Mouse (Mus musculus) embryo, embryonic 10 days (tissue): ENCODE data around the gene Setd4.

Experiments used
- DNase-seq: peaks from one replicate; pipeline ENCODE4 v3.0.0-alpha.2; 2015; ENCODE audit warnings: low spot score

The Setd4 gene

GRCm38 (mm10) chr16:93591450-93592430 lies 12.1 kb downstream of the Setd4 start:
- no peak for DNase-seq

GRCm38 (mm10) chr16:93590915-93591314 lies 12.9 kb downstream of the Setd4 start:
- DNase-seq: no peak

- no peak for DNase-seq
Measured at GRCm38 (mm10) chr16:93588281-93588680, 15.6 kb downstream of the Setd4 start.

GRCm38 (mm10) chr16:93586382-93586781 lies 17.5 kb downstream of the Setd4 start:
- DNase-seq: no peak

GRCm38 (mm10) chr16:93585703-93586205 lies 18.1 kb downstream of the Setd4 start:
- DNase-seq: no peak

- no peak for DNase-seq
Measured at GRCm38 (mm10) chr16:93584976-93585702, 18.7 kb downstream of the Setd4 start.

- DNase-seq: no peak
Measured at GRCm38 (mm10) chr16:93581125-93581524, 22.7 kb downstream of the Setd4 start.

GRCm38 (mm10) chr16:93578346-93579005 lies 25.4 kb downstream of the Setd4 start:
- DNase-seq: no peak

- peak; percentile 91 for DNase-seq
Measured at GRCm38 (mm10) chr16:93576412-93577082, 27.3 kb downstream of the Setd4 start.

GRCm38 (mm10) chr16:93575574-93575973 lies 28.3 kb downstream of the Setd4 start:
- DNase-seq: no peak

GRCm38 (mm10) chr16:93574521-93575191 lies 29.2 kb downstream of the Setd4 start:
- DNase-seq: peak; percentile 23

- DNase-seq: no peak
Measured at GRCm38 (mm10) chr16:93573434-93573833, 30.4 kb downstream of the Setd4 start.

- DNase-seq: no peak
Measured at GRCm38 (mm10) chr16:93572383-93572782, 31.5 kb downstream of the Setd4 start.

GRCm38 (mm10) chr16:93558499-93558898 lies 45.4 kb downstream of the Setd4 start:
- DNase-seq: peak; percentile 49

- no peak for DNase-seq
Measured at GRCm38 (mm10) chr16:93557646-93558045, 46.2 kb downstream of the Setd4 start.

- DNase-seq: no peak
Measured at GRCm38 (mm10) chr16:93552686-93553513, 51.0 kb downstream of the Setd4 start.

- peak; percentile 12 for DNase-seq
Measured at GRCm38 (mm10) chr16:93549287-93549686, 54.6 kb downstream of the Setd4 start.

GRCm38 (mm10) chr16:93548045-93548444 lies 55.8 kb downstream of the Setd4 start:
- DNase-seq: no peak

GRCm38 (mm10) chr16:93547122-93547521 lies 56.7 kb downstream of the Setd4 start:
- DNase-seq: no peak

- no peak for DNase-seq
Measured at GRCm38 (mm10) chr16:93546354-93546965, 57.4 kb downstream of the Setd4 start.
